In the genomic region with DNA sequence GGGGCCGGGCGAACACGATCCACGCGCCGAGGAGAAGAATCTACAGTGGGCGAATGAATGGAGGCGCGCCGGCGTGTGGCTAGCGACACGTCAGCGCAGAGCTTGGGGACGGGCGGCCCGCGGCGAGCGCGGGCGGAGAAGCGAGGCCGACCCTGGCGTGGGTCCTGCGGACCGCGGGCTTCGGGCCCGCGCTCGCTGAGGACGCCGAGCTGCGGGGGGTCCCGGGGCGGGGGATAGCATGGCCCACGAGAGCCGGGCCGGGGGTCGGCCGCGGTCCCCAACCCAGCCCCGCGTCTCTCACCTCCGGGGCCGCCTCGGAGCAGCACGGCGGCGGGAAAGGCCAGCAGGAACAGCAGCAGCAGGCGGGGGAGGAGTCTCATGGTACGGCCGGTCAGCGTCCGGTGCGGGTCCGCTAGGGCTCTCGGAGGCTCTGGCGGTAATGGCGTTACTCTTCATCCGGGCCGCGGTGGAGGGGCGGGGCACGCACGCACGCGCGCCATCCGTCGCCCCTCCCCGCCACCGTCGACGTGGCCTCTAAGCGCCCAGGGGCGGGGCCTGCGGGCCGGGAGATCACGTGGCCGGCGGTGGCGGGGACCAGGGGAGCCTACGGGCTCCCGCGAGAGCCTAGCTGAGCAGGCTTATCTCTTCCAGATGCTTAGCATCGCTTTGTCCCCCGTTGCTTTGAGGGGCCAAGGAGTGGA, we compare ENCODE assay signal across 8 mouse cellular contexts. TPM values are rescaled to one million over a fixed set of nuclear protein-coding genes. Genes with fewer than 3 reads are reported as not detected.
DNase-seq lines count a peak whose midpoint lies in the region; ATAC-seq and TF ChIP-seq lines count a peak whose summit lies in the region.

Gene Ssr1, minus strand, starts transcription at position 514 of the 701 bp plus-strand sequence.

- no peak for TF ChIP-seq CTCF in MEL (IDR thresholded peaks at IDR 0.05 in 2 of 3, conservative IDR thresholded peaks at IDR 0.05 in 1 of 3; ENCODE audit: control insufficient read depth in 1 of 3, insufficient read depth in 1 of 3, low read depth in 2 of 3, low read length in 3 of 3, poor library complexity in 1 of 3, severe bottlenecking in 1 of 3)
- no peak for TF ChIP-seq CTCF in cerebellum, adult 2 months (IDR thresholded peaks at IDR 0.05; ENCODE audit: borderline replicate concordance, insufficient read depth, low read depth, low read length)
- TF ChIP-seq CTCF in forebrain, postnatal 0 days (IDR thresholded peaks at IDR 0.05; ENCODE audit: low read depth), result no peak

- peak in 1 of 2 experiments; percentile 60; a peak in 1 of 4 replicates for TF ChIP-seq EP300 in MEL (IDR thresholded peaks at IDR 0.05; ENCODE audit: low read depth in 1 of 2, low read length in 2 of 2)

- peaks cover 19 to 21% of the 10 kb centered on the region in 2 experiments for H3K36me3 ChIP-seq in MEL (ENCODE audit: control insufficient read depth in 1 of 2, insufficient read depth in 2 of 2, low read length in 2 of 2)
- H3K36me3 ChIP-seq in forebrain, postnatal 0 days (ENCODE audit: insufficient read depth), result peaks cover 24% of the 10 kb centered on the region
- peaks cover 27% of the 10 kb centered on the region for H3K36me3 ChIP-seq in lung, embryonic 15.5 days

- peak within 1 kb of the TSS; percentile 74 for H3K27ac ChIP-seq in MEL (ENCODE audit: control insufficient read depth, low read depth, low read length)
- peak within 1 kb of the TSS; percentile 77 for H3K27ac ChIP-seq in cerebellum, adult 2 months (ENCODE audit: insufficient read depth, low read length)
- H3K27ac ChIP-seq in forebrain, postnatal 0 days (ENCODE audit: low read depth, low read length), result peak within 1 kb of the TSS; percentile 93
- H3K27ac ChIP-seq in lung, embryonic 15.5 days, result peak within 1 kb of the TSS; percentile 90

- TF ChIP-seq RAD21 in MEL (IDR thresholded peaks at IDR 0.05; ENCODE audit: low read depth, low read length), result no peak

- peaks cover 34% of the 10 kb centered on the region for H3K79me2 ChIP-seq in MEL (ENCODE audit: control insufficient read depth, insufficient read depth, low read length, poor library complexity)

- H3K4me1 ChIP-seq in MEL (ENCODE audit: control insufficient read depth in 1 of 2, insufficient read depth in 2 of 2, low read length in 2 of 2), result peaks cover 2 to 5% of the 10 kb centered on the region in 2 experiments; a peak in 3 of 4 replicates
- H3K4me1 ChIP-seq in cerebellum, adult 2 months (ENCODE audit: control insufficient read depth, insufficient read depth, low read length), result peaks cover 3% of the 10 kb centered on the region; the same call in 1 of the 2 replicates
- H3K4me1 ChIP-seq in forebrain, postnatal 0 days (ENCODE audit: insufficient read depth), result peaks cover 6% of the 10 kb centered on the region; the same call in 1 of the 2 replicates
- peaks cover 10% of the 10 kb centered on the region; the same call in 1 of the 2 replicates for H3K4me1 ChIP-seq in lung, embryonic 15.5 days

- TF ChIP-seq POLR2A in MEL (IDR thresholded peaks at IDR 0.05; ENCODE audit: control insufficient read depth in 1 of 2, insufficient read depth in 1 of 2, low read depth in 1 of 2, low read length in 2 of 2, poor library complexity in 1 of 2), result peak; percentile 92 to 98; a peak in 3 of 4 replicates
- peak; percentile 83; the same call in 1 of the 2 replicates for TF ChIP-seq POLR2A in cerebellum, adult 2 months (IDR thresholded peaks at IDR 0.05; ENCODE audit: borderline replicate concordance, insufficient read depth, low read length)

- 1% methylated on average over 87 of the region's 89 CpGs for WGBS in cerebellum, adult 2 months
- WGBS in forebrain, postnatal 0 days, result under 1% methylated on average over 86 of the region's 89 CpGs
- under 1% methylated on average over 88 of the region's 89 CpGs for WGBS in lung, embryonic 15.5 days

- peak; percentile 96 for DNase-seq in MEL (ENCODE audit: low read depth, low spot score)
- peak; percentile 95 to 97 for DNase-seq in cerebellum, adult 2 months
- peak; percentile 98 for DNase-seq in forebrain, postnatal 0 days
- DNase-seq in heart, postnatal 4 days, result peak; percentile 98
- DNase-seq in layer of hippocampus, adult 8-10 months (ENCODE audit: low spot score in 2 of 2), result peak; percentile 89 to 92
- DNase-seq in ovary, adult 18-20 months (ENCODE audit: low spot score), result peak; percentile 91
- peak; percentile 96 for DNase-seq in thymus, postnatal 0 days (ENCODE audit: low spot score)

- no peaks in the 10 kb centered on the region for H3K9me3 ChIP-seq in MEL (replicated peaks; ENCODE audit: insufficient read depth, low read length)
- no peaks in the 10 kb centered on the region for H3K9me3 ChIP-seq in forebrain, postnatal 0 days (ENCODE audit: low read length)
- H3K9me3 ChIP-seq in lung, embryonic 15.5 days, result no peaks in the 10 kb centered on the region

- H3K4me3 ChIP-seq in MEL (ENCODE audit: control insufficient read depth in 1 of 2, insufficient read depth in 1 of 2, low read depth in 2 of 2, low read length in 2 of 2), result peak within 1 kb of the TSS; percentile 91 to 98
- H3K4me3 ChIP-seq in cerebellum, adult 2 months (replicated peaks; ENCODE audit: insufficient read depth, low read depth, low read length), result peak within 1 kb of the TSS; percentile 96
- peak within 1 kb of the TSS; percentile 99 for H3K4me3 ChIP-seq in forebrain, postnatal 0 days (ENCODE audit: low read depth, low read length)
- peak within 1 kb of the TSS; percentile 74 for H3K4me3 ChIP-seq in lung, embryonic 15.5 days

- H3K9ac ChIP-seq in MEL (ENCODE audit: control insufficient read depth, low read depth, low read length, poor library complexity, severe bottlenecking), result peak within 1 kb of the TSS; percentile 90
- H3K9ac ChIP-seq in forebrain, postnatal 0 days, result peak within 1 kb of the TSS; percentile 96
- H3K9ac ChIP-seq in lung, embryonic 15.5 days, result peak within 1 kb of the TSS; percentile 83

- H3K4me2 ChIP-seq in forebrain, postnatal 0 days (ENCODE audit: low read depth), result peak within 1 kb of the TSS; percentile 62
- peak within 1 kb of the TSS; percentile 74 for H3K4me2 ChIP-seq in lung, embryonic 15.5 days

- no peaks in the 10 kb centered on the region for H3K27me3 ChIP-seq in MEL (ENCODE audit: control insufficient read depth in 1 of 2, insufficient read depth in 2 of 2, low read length in 2 of 2)
- no peaks in the 10 kb centered on the region for H3K27me3 ChIP-seq in cerebellum, adult 2 months (ENCODE audit: control insufficient read depth, insufficient read depth, low read length)
- H3K27me3 ChIP-seq in forebrain, postnatal 0 days (ENCODE audit: insufficient read depth, low read length), result no peaks in the 10 kb centered on the region
- H3K27me3 ChIP-seq in lung, embryonic 15.5 days, result no peaks in the 10 kb centered on the region

- ATAC-seq in forebrain, postnatal 0 days, result peak; percentile 99
- ATAC-seq in lung, embryonic 15.5 days (ENCODE audit: borderline replicate concordance, extremely low read depth, low FRiP score, low TSS enrichment), result peak; percentile 98

TF ChIP-seq in MEL, 35 proteins besides CTCF, POLR2A, EP300 and RAD21 (continues in another document):
- TF ChIP-seq MAX (IDR thresholded peaks at IDR 0.05; ENCODE audit: low read length) (peak; percentile 90), ZC3H11A (IDR thresholded peaks at IDR 0.05; ENCODE audit: low read depth, low read length) (no peak), SMC3 (IDR thresholded peaks at IDR 0.05; ENCODE audit: low read depth, low read length) (no peak), MYC (IDR thresholded peaks at IDR 0.05; ENCODE audit: low read depth, low read length) (peak; percentile 1), ZNF384 (IDR thresholded peaks at IDR 0.05; ENCODE audit: low read depth, low read length) (no peak), BHLHE40 (IDR thresholded peaks at IDR 0.05; ENCODE audit: borderline replicate concordance, low read depth, low read length) (no peak; the same call in 1 of the 2 replicates), NELFE (IDR thresholded peaks at IDR 0.05; ENCODE audit: low read depth, low read length) (peak; percentile 94), KAT2A (conservative IDR thresholded peaks at IDR 0.05; ENCODE audit: low read depth, low read length) (no peak; the same call in 1 of the 2 replicates), SIN3A (IDR thresholded peaks at IDR 0.05; ENCODE audit: low read length) (peak; percentile 77), MEF2A (IDR thresholded peaks at IDR 0.05; ENCODE audit: extremely low read depth, insufficient replicate concordance, low read depth, low read length, poor library complexity, severe bottlenecking) (no peak), RCOR1 (IDR thresholded peaks at IDR 0.05; ENCODE audit: low read depth, low read length) (no peak), ETS1 (IDR thresholded peaks at IDR 0.05; ENCODE audit: low read depth, low read length) (peak; percentile 42; the same call in 1 of the 2 replicates), CHD1 (IDR thresholded peaks at IDR 0.05; ENCODE audit: low read depth, low read length) (no peak), MYB (IDR thresholded peaks at IDR 0.05; ENCODE audit: low read depth, low read length) (no peak), NRF1 (IDR thresholded peaks at IDR 0.05; ENCODE audit: insufficient read depth, low read depth, low read length, poor library complexity, severe bottlenecking) (peak; percentile 72), USF1 (IDR thresholded peaks at IDR 0.05; ENCODE audit: low read depth, low read length) (peak; percentile 100), MAZ (IDR thresholded peaks at IDR 0.05; ENCODE audit: low read depth, low read length) (peak; percentile 75; the same call in 1 of the 2 replicates), USF2 (IDR thresholded peaks at IDR 0.05; ENCODE audit: borderline replicate concordance in 1 of 2, insufficient read depth in 1 of 2, low read depth in 1 of 2, low read length in 2 of 2) (peak; percentile 33 to 82; a peak in 3 of 4 replicates), TAL1 (IDR thresholded peaks at IDR 0.05; ENCODE audit: low read length) (no peak; the same call in 1 of the 2 replicates), ZKSCAN1 (IDR thresholded peaks at IDR 0.05; ENCODE audit: low read depth, low read length) (no peak), TBP (IDR thresholded peaks at IDR 0.05; ENCODE audit: low read depth, low read length) (peak; percentile 86)

RNA-seq across cellular contexts. Expression of gene Ssr1, which starts in this region (rescaled TPM):
- total RNA-seq in MEL (2012; rRNA removed), result 76.7 and 77.2 TPM in 2 replicates
- 100 to 1,000 TPM in 1 of 2 experiments, 10 to 100 TPM in 1; 30.9 to 104 TPM for polyA plus RNA-seq in MEL (2012; ENCODE audit: insufficient read depth in 1 of 2, insufficient read length in 2 of 2, low read depth in 1 of 2, low replicate concordance in 2 of 2, missing spikeins in 1 of 2)
- 27.7 and 29.7 TPM in 2 replicates for polyA plus RNA-seq in cerebellum, adult 2 months (2012; rRNA removed)
- total RNA-seq in forebrain, postnatal 0 days (2014; rRNA removed), result 36.4 and 48.8 TPM in 2 replicates
- 71.1 and 75.6 TPM in 2 replicates for polyA plus RNA-seq in forebrain, postnatal 0 days (2015; fragmentation: Nextera tagmentation; extraction: Ambion mirVana)
- 10 to 100 TPM; 93.1 to 98.7 TPM for total RNA-seq in heart, postnatal 4 days (2021)
- 100 to 1,000 TPM in 1 of 4 experiments, 10 to 100 TPM in 3; 92.0 to 103 (median 98.7) TPM for total RNA-seq in layer of hippocampus, adult 8-10 months (2022)
- 150 and 152 TPM in 2 replicates for polyA plus RNA-seq in lung, embryonic 15.5 days (2015; fragmentation: Nextera tagmentation; extraction: Ambion mirVana)
- 79.5 and 87.2 TPM in 2 replicates for polyA plus RNA-seq in thymus, postnatal 0 days (2015; fragmentation: Nextera tagmentation; extraction: Ambion mirVana)

Comparison
In these comparisons a context has a peak if more than half of its experiments do, and no peak if none do; other contexts are left out.
1. Peak in every context shown above with its lines: DNase-seq, ATAC-seq, H3K4me3 ChIP-seq and H3K27ac ChIP-seq.